Mouse (Mus musculus) olfactory bulb, adult 2 months (tissue): ENCODE results near the gene Pmfbp1.

Experiments
- CTCF ChIP-seq: fragments of 200-500 bp; IDR thresholded peaks from 2 replicates; pipeline ENCODE4 v1.5.1; 2012; ENCODE audit warnings: low read depth, mild to moderate bottlenecking, low read length, moderate library complexity; ENCODE audit not compliant: insufficient read depth
- POLR2A ChIP-seq: fragments of 200-500 bp; IDR thresholded peaks from 2 replicates; pipeline ENCODE4 v1.6.1; 2012; ENCODE audit warnings: mild to moderate bottlenecking, low read depth, low read length, moderate library complexity; ENCODE audit not compliant: insufficient read depth

DNA sequence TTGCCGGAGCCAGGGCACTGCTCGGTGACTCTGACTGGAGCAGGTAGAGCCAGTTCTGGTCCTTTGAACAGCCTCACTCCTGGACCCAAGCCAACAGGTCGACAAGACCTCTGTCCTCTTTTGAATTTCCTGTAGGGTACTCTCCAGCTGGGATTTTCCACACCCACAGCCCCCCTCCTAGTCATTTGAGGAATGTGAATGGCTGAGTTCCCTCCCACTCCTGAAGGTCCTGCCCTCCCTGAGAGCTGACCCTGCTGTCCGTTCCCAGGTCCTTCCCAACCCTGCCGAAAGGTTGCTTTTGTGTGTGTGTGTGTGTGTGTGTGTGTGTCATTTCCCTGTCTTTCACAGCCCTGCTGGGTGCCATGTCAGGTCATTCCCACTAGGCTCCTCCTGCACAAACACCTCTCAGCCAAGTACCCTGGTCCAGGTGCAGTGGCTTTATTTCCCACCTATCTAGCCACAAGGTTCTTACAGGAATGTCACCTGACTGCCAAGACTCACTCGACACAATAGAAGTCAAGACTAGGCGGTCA, 93.2 kb downstream of the Pmfbp1 start:
- no peak for TF ChIP-seq CTCF
- no peak for TF ChIP-seq POLR2A
